Mouse (Mus musculus): ENCODE measurements around the gene Dus2.

GRCm38 (mm10) chr8:105949350-105949749 is 41.8 kb upstream of the Dus2 start:
- TF ChIP-seq EP300 (optimal IDR thresholded peaks at IDR 0.05) (no peak), CTCF (IDR thresholded peaks at IDR 0.05; ENCODE audit: low read depth) (no peak)
